Comparison of ENCODE assay signal across 21 mouse cellular contexts in genomic region chr13:111333851-111334250, GRCm38 (mm10).
DNase-seq lines count a peak whose midpoint lies in the region; ATAC-seq and TF ChIP-seq lines count a peak whose summit lies in the region.
"Had no signal": no experiment of that assay in that cellular context is flagged by ENCODE, and none has a peak within 500 bp of the region (broad histone marks: within the 10 kb centered on the region; RNA-seq: fewer than 3 reads in every experiment).

No protein-coding gene starts in this region.

- 87% methylated on average over 4 of the region's 4 CpGs for WGBS in embryonic facial prominence, embryonic 12.5 days
- WGBS in embryonic facial prominence, embryonic 10.5 days = 88% methylated on average over 4 of the region's 4 CpGs
- 60% methylated on average over 4 of the region's 4 CpGs for WGBS in lung, embryonic 14.5 days
- 70% methylated on average over 4 of the region's 4 CpGs for WGBS in lung, postnatal 0 days
- 46% methylated on average over 4 of the region's 4 CpGs for WGBS in intestine, embryonic 15.5 days

- DNase-seq in embryonic facial prominence, embryonic 10.5 days (ENCODE audit: low spot score) = no peak
- DNase-seq in lung, embryonic 14.5 days = no peak
- no peak for DNase-seq in lung, postnatal 0 days (ENCODE audit: low spot score)
- no peak for DNase-seq in layer of hippocampus, postnatal 10 days (ENCODE audit: low spot score in 2 of 2)
- DNase-seq: adrenal gland, adult 8-10 months; adrenal gland, postnatal 25 days; cerebellum, adult 11-12 months; cerebellum, adult 8-10 months; cerebellum, postnatal 36 days; embryo, embryonic 11 days; gastrocnemius, adult 2 months; gastrocnemius, postnatal 14 days had no signal

- no peak overlapping the region for H3K4me2 ChIP-seq in embryonic facial prominence, embryonic 12.5 days (replicated peaks)
- no peak overlapping the region for H3K4me2 ChIP-seq in lung, embryonic 14.5 days
- no peak overlapping the region for H3K4me2 ChIP-seq in lung, postnatal 0 days (replicated peaks; ENCODE audit: low read depth, low read length)
- no peak overlapping the region for H3K4me2 ChIP-seq in intestine, embryonic 15.5 days (replicated peaks)
- H3K4me2 ChIP-seq: forebrain, embryonic 13.5 days; heart, embryonic 11.5 days; hindbrain, embryonic 12.5 days; hindbrain, embryonic 15.5 days had no signal

- H3K4me1 ChIP-seq in embryonic facial prominence, embryonic 12.5 days = no peaks in the 10 kb centered on the region
- H3K4me1 ChIP-seq in embryonic facial prominence, embryonic 10.5 days = peaks cover 7% of the 10 kb centered on the region; the same call in 1 of the 2 replicates
- H3K4me1 ChIP-seq in lung, embryonic 14.5 days (ENCODE audit: insufficient read depth) = peaks cover 8% of the 10 kb centered on the region; the same call in 1 of the 2 replicates
- no peaks in the 10 kb centered on the region for H3K4me1 ChIP-seq in lung, postnatal 0 days (ENCODE audit: insufficient read depth, low read depth, low read length)
- no peaks in the 10 kb centered on the region for H3K4me1 ChIP-seq in intestine, embryonic 15.5 days (replicated peaks)
- H3K4me1 ChIP-seq: forebrain, embryonic 13.5 days; hindbrain, embryonic 12.5 days; hindbrain, embryonic 15.5 days had no signal

- no peak overlapping the region for H3K9ac ChIP-seq in embryonic facial prominence, embryonic 12.5 days
- H3K9ac ChIP-seq in lung, embryonic 14.5 days = no peak overlapping the region
- H3K9ac ChIP-seq in lung, postnatal 0 days (replicated peaks; ENCODE audit: low read depth) = no peak overlapping the region
- no peak overlapping the region for H3K9ac ChIP-seq in intestine, embryonic 15.5 days
- H3K9ac ChIP-seq: forebrain, embryonic 13.5 days; hindbrain, embryonic 12.5 days; hindbrain, embryonic 15.5 days had no signal

- no peaks in the 10 kb centered on the region for H3K9me3 ChIP-seq in embryonic facial prominence, embryonic 12.5 days
- no peaks in the 10 kb centered on the region for H3K9me3 ChIP-seq in embryonic facial prominence, embryonic 10.5 days
- no peaks in the 10 kb centered on the region for H3K9me3 ChIP-seq in lung, embryonic 14.5 days (ENCODE audit: low read depth, low read length)
- no peaks in the 10 kb centered on the region for H3K9me3 ChIP-seq in lung, postnatal 0 days (ENCODE audit: low read length)
- no peaks in the 10 kb centered on the region for H3K9me3 ChIP-seq in intestine, embryonic 15.5 days
- H3K9me3 ChIP-seq: forebrain, embryonic 10.5 days; forebrain, embryonic 13.5 days; hindbrain, embryonic 12.5 days; hindbrain, embryonic 15.5 days had no signal

- H3K36me3 ChIP-seq in embryonic facial prominence, embryonic 12.5 days = no peaks in the 10 kb centered on the region
- H3K36me3 ChIP-seq in embryonic facial prominence, embryonic 10.5 days (replicated peaks) = no peaks in the 10 kb centered on the region
- H3K36me3 ChIP-seq in lung, embryonic 14.5 days (ENCODE audit: insufficient read depth) = no peaks in the 10 kb centered on the region
- H3K36me3 ChIP-seq in lung, postnatal 0 days (ENCODE audit: insufficient read depth, low read length) = no peaks in the 10 kb centered on the region
- no peaks in the 10 kb centered on the region for H3K36me3 ChIP-seq in intestine, embryonic 15.5 days
- H3K36me3 ChIP-seq: forebrain, embryonic 10.5 days; hindbrain, embryonic 12.5 days; hindbrain, embryonic 15.5 days had no signal

- ATAC-seq in embryonic facial prominence, embryonic 12.5 days (ENCODE audit: insufficient number of reproducible peaks, insufficient read depth, low FRiP score, low TSS enrichment) = no peak
- ATAC-seq in lung, embryonic 14.5 days (ENCODE audit: insufficient read depth) = no peak
- ATAC-seq in lung, postnatal 0 days = no peak
- no peak for ATAC-seq in intestine, embryonic 15.5 days
- ATAC-seq: activated CD4-positive, CD25-positive, alpha-beta regulatory T cell, adult 4 months; forebrain, embryonic 13.5 days; forebrain, embryonic 16.5 days had no signal

- H3K4me3 ChIP-seq in embryonic facial prominence, embryonic 12.5 days = no peak overlapping the region
- no peak overlapping the region for H3K4me3 ChIP-seq in embryonic facial prominence, embryonic 10.5 days
- H3K4me3 ChIP-seq in lung, embryonic 14.5 days (ENCODE audit: low read depth, low read length) = no peak overlapping the region
- no peak overlapping the region for H3K4me3 ChIP-seq in lung, postnatal 0 days (ENCODE audit: low read depth, low read length)
- H3K4me3 ChIP-seq in intestine, embryonic 15.5 days (replicated peaks) = no peak overlapping the region
- H3K4me3 ChIP-seq: forebrain, embryonic 10.5 days; forebrain, embryonic 13.5 days; gastrocnemius, adult 2 months; hindbrain, embryonic 12.5 days; hindbrain, embryonic 15.5 days had no signal

- H3K27ac ChIP-seq in embryonic facial prominence, embryonic 12.5 days = 0 out of 2 replicates have a peak overlapping the region, but pooled peaks have one; percentile 23
- H3K27ac ChIP-seq in embryonic facial prominence, embryonic 10.5 days (replicated peaks) = no peak overlapping the region
- peak overlapping the region; percentile 24; the same call in 1 of the 2 replicates for H3K27ac ChIP-seq in lung, embryonic 14.5 days (ENCODE audit: low read depth)
- no peak overlapping the region for H3K27ac ChIP-seq in lung, postnatal 0 days (ENCODE audit: low read length)
- H3K27ac ChIP-seq in intestine, embryonic 15.5 days = 0 out of 2 replicates have a peak overlapping the region, but pooled peaks have one; percentile 32
- H3K27ac ChIP-seq: forebrain, embryonic 10.5 days; forebrain, embryonic 13.5 days; gastrocnemius, adult 2 months; hindbrain, embryonic 12.5 days; hindbrain, embryonic 15.5 days had no signal

- H3K27me3 ChIP-seq in embryonic facial prominence, embryonic 12.5 days = no peaks in the 10 kb centered on the region
- H3K27me3 ChIP-seq in embryonic facial prominence, embryonic 10.5 days (replicated peaks; ENCODE audit: low read depth, poor library complexity, severe bottlenecking) = no peaks in the 10 kb centered on the region
- H3K27me3 ChIP-seq in lung, embryonic 14.5 days (ENCODE audit: insufficient read depth, low read length) = no peaks in the 10 kb centered on the region
- H3K27me3 ChIP-seq in lung, postnatal 0 days (replicated peaks; ENCODE audit: insufficient read depth, low read length) = no peaks in the 10 kb centered on the region
- no peaks in the 10 kb centered on the region for H3K27me3 ChIP-seq in intestine, embryonic 15.5 days (replicated peaks)
- H3K27me3 ChIP-seq: forebrain, embryonic 13.5 days; hindbrain, embryonic 12.5 days; hindbrain, embryonic 15.5 days had no signal

- no peak for TF ChIP-seq CTCF in lung, embryonic 14.5 days (IDR thresholded peaks at IDR 0.05; ENCODE audit: low read depth)
- TF ChIP-seq CTCF in lung, postnatal 0 days (IDR thresholded peaks at IDR 0.05) = no peak

- TF ChIP-seq EP300 in lung, postnatal 0 days (IDR thresholded peaks at IDR 0.05) = no peak

Comparison
In these comparisons a context has a peak if more than half of its experiments do, and no peak if none do; other contexts are left out.
1. H3K27ac ChIP-seq: peak in embryonic facial prominence, embryonic 12.5 days (single experiment), lung, embryonic 14.5 days (single experiment) and intestine, embryonic 15.5 days (single experiment); none in embryonic facial prominence, embryonic 10.5 days (single experiment) and lung, postnatal 0 days (single experiment).